Mouse (Mus musculus) midbrain, embryonic 13.5 days (tissue): ENCODE results near the gene Ttc39b. TPM values are rescaled to one million over a fixed set of nuclear protein-coding genes. Genes with fewer than 3 reads are reported as not detected.

Experiments
- ATAC-seq: fragments of 200-750 bp; cut with Nextera tagmentation; 2 replicates; pipeline ENCODE4 v1.8.0; 2017; ENCODE audit warnings: mild to moderate bottlenecking, moderate TSS enrichment, moderate library complexity
- H3K27ac ChIP-seq: fragments of 300-500 bp; sonication (generic); 2 replicates; pipeline ENCODE4 v1.5.1; 2015; ENCODE audit warnings: inconsistent platforms, mild to moderate bottlenecking, moderate library complexity
- H3K27me3 ChIP-seq: fragments of 300-500 bp; sonication (generic); 2 replicates; pipeline ENCODE4 v1.6.1; 2015; ENCODE audit warnings: mild to moderate bottlenecking, inconsistent platforms
- H3K36me3 ChIP-seq: fragments of 300-500 bp; sonication (generic); 2 replicates; pipeline ENCODE4 v1.6.1; 2015; ENCODE audit warnings: mild to moderate bottlenecking, inconsistent platforms
- H3K4me1 ChIP-seq: fragments of 300-500 bp; sonication (generic); replicated peaks from 2 replicates; pipeline ENCODE4 v1.6.1; 2015; ENCODE audit warnings: inconsistent platforms
- H3K4me2 ChIP-seq: fragments of 300-500 bp; sonication (generic); replicated peaks from 2 replicates; pipeline ENCODE4 v1.6.1; 2015; ENCODE audit warnings: moderate library complexity, mild to moderate bottlenecking, inconsistent platforms
- H3K4me3 ChIP-seq: fragments of 300-500 bp; sonication (generic); replicated peaks from 2 replicates; pipeline ENCODE4 v1.5.1; 2015; ENCODE audit warnings: mild to moderate bottlenecking, inconsistent platforms
- H3K9ac ChIP-seq: fragments of 300-500 bp; sonication (generic); replicated peaks from 2 replicates; pipeline ENCODE4 v1.6.1; 2015; ENCODE audit warnings: mild to moderate bottlenecking, inconsistent platforms
- H3K9me3 ChIP-seq: fragments of 300-500 bp; sonication (generic); 2 replicates; pipeline ENCODE4 v1.6.1; 2016; ENCODE audit warnings: mild to moderate bottlenecking, inconsistent platforms
- WGBS: fragments of 180-500 bp; shearing (Covaris S2); methylation state at CpG from one replicate; pipeline ENCODE4 v1.1.7; 2015; 5-methylcytosine and 5-hydroxymethylcytosine counted together
- polyA plus RNA-seq: library from polyadenylated mRNA; unstranded; fragments of >200 nt; fragmentation: Nextera tagmentation; extraction: Ambion mirVana; gene quantifications from 2 replicates; pipeline ENCODE4 v1.2.1, GENCODE M21; 2015

Gene Ttc39b
- polyA plus RNA-seq, 1 experiment from 2014 or later = 3.7 TPM

GRCm38 (mm10) chr4:83314922-83315881 lies 8.9 kb downstream of the Ttc39b start:
- no peak overlapping the region; the same call in 1 of the 2 replicates for H3K27ac ChIP-seq
- ATAC-seq = no peak
- no peak overlapping the region for H3K4me3 ChIP-seq
- no peak overlapping the region for H3K4me2 ChIP-seq
- WGBS = 64% methylated on average over 13 of the region's 13 CpGs
- no peaks in the 10 kb centered on the region for H3K9me3 ChIP-seq
- H3K27me3 ChIP-seq = no peaks in the 10 kb centered on the region
- no peak overlapping the region for H3K9ac ChIP-seq
- H3K4me1 ChIP-seq = no peaks in the 10 kb centered on the region
- H3K36me3 ChIP-seq = no peaks in the 10 kb centered on the region

- Histone ChIP-seq H3K4me2 (no peak overlapping the region), H3K4me1 (no peaks in the 10 kb centered on the region), H3K27ac (no peak overlapping the region), H3K9me3 (no peaks in the 10 kb centered on the region), H3K36me3 (no peaks in the 10 kb centered on the region), H3K27me3 (no peaks in the 10 kb centered on the region), H3K4me3 (no peak overlapping the region), H3K9ac (no peak overlapping the region)
- 76% methylated on average over 7 of the region's 7 CpGs for WGBS
- ATAC-seq = no peak
Measured at GRCm38 (mm10) chr4:83314261-83314793, 9.7 kb downstream of the Ttc39b start.

- H3K27me3 ChIP-seq = no peaks in the 10 kb centered on the region
- H3K4me2 ChIP-seq = no peak overlapping the region
- H3K9me3 ChIP-seq = no peaks in the 10 kb centered on the region
- no peak overlapping the region for H3K9ac ChIP-seq
- no peaks in the 10 kb centered on the region for H3K4me1 ChIP-seq
- WGBS = 76% methylated on average over 4 of the region's 4 CpGs
- ATAC-seq = no peak
- no peak overlapping the region for H3K4me3 ChIP-seq
- no peak overlapping the region for H3K27ac ChIP-seq
- H3K36me3 ChIP-seq = no peaks in the 10 kb centered on the region
Measured at GRCm38 (mm10) chr4:83312336-83312735, 11.7 kb downstream of the Ttc39b start.

- no peak overlapping the region for H3K27ac ChIP-seq
- H3K27me3 ChIP-seq = no peaks in the 10 kb centered on the region
- no peak overlapping the region for H3K4me3 ChIP-seq
- no peaks in the 10 kb centered on the region for H3K9me3 ChIP-seq
- H3K4me2 ChIP-seq = no peak overlapping the region
- no peak overlapping the region for H3K9ac ChIP-seq
- ATAC-seq = no peak
- H3K36me3 ChIP-seq = no peaks in the 10 kb centered on the region
- 90% methylated on average over 8 of the region's 8 CpGs for WGBS
- no peaks in the 10 kb centered on the region for H3K4me1 ChIP-seq
Measured at GRCm38 (mm10) chr4:83311481-83311880, 12.6 kb downstream of the Ttc39b start.

GRCm38 (mm10) chr4:83310990-83311389 lies 13.1 kb downstream of the Ttc39b start:
- WGBS = 91% methylated on average over 10 of the region's 10 CpGs
- Histone ChIP-seq H3K9ac (no peak overlapping the region), H3K4me1 (peaks cover 5% of the 10 kb centered on the region; the same call in 1 of the 2 replicates), H3K4me2 (no peak overlapping the region), H3K9me3 (no peaks in the 10 kb centered on the region), H3K27me3 (no peaks in the 10 kb centered on the region), H3K4me3 (no peak overlapping the region), H3K27ac (no peak overlapping the region), H3K36me3 (no peaks in the 10 kb centered on the region)
- no peak for ATAC-seq

GRCm38 (mm10) chr4:83308914-83309313 lies 15.1 kb downstream of the Ttc39b start:
- ATAC-seq = no peak
- Histone ChIP-seq H3K4me1 (peaks cover 7% of the 10 kb centered on the region; the same call in 1 of the 2 replicates), H3K4me3 (no peak overlapping the region), H3K27ac (no peak overlapping the region), H3K36me3 (no peaks in the 10 kb centered on the region), H3K4me2 (no peak overlapping the region), H3K9me3 (no peaks in the 10 kb centered on the region), H3K27me3 (no peaks in the 10 kb centered on the region), H3K9ac (no peak overlapping the region)
- WGBS = 89% methylated on average over 3 of the region's 3 CpGs

GRCm38 (mm10) chr4:83307686-83308469 lies 16.2 kb downstream of the Ttc39b start:
- H3K4me1 ChIP-seq = peaks cover 7% of the 10 kb centered on the region; the same call in 1 of the 2 replicates
- H3K4me2 ChIP-seq = no peak overlapping the region
- 83% methylated on average over 12 of the region's 12 CpGs for WGBS
- no peak overlapping the region for H3K4me3 ChIP-seq
- no peak for ATAC-seq
- H3K27ac ChIP-seq = no peak overlapping the region
- H3K36me3 ChIP-seq = no peaks in the 10 kb centered on the region
- no peaks in the 10 kb centered on the region for H3K9me3 ChIP-seq
- H3K27me3 ChIP-seq = no peaks in the 10 kb centered on the region
- no peak overlapping the region for H3K9ac ChIP-seq

GRCm38 (mm10) chr4:83306879-83307278 lies 17.2 kb downstream of the Ttc39b start:
- WGBS = 89% methylated on average over 7 of the region's 7 CpGs
- no peak overlapping the region for H3K4me3 ChIP-seq
- H3K9me3 ChIP-seq = no peaks in the 10 kb centered on the region

GRCm38 (mm10) chr4:83305099-83305498 lies 19.0 kb downstream of the Ttc39b start:
- no peak; the same call in 1 of the 2 replicates for ATAC-seq
- Histone ChIP-seq H3K27ac (no peak overlapping the region), H3K4me1 (peaks cover 7% of the 10 kb centered on the region; the same call in 1 of the 2 replicates), H3K27me3 (no peaks in the 10 kb centered on the region), H3K4me2 (no peak overlapping the region), H3K9me3 (no peaks in the 10 kb centered on the region), H3K36me3 (no peaks in the 10 kb centered on the region), H3K9ac (no peak overlapping the region), H3K4me3 (no peak overlapping the region)
- 82% methylated on average over 2 of the region's 2 CpGs for WGBS

More at GRCm38 (mm10) chr4:83306879-83307278, 17.2 kb downstream of the Ttc39b start:
- Histone ChIP-seq H3K4me1 (peaks cover 7% of the 10 kb centered on the region; the same call in 1 of the 2 replicates), H3K27ac (no peak overlapping the region), H3K27me3 (no peaks in the 10 kb centered on the region), H3K9ac (no peak overlapping the region), H3K36me3 (no peaks in the 10 kb centered on the region), H3K4me2 (no peak overlapping the region)
- no peak for ATAC-seq

GRCm38 (mm10) chr4:83302887-83303827 lies 20.9 kb downstream of the Ttc39b start:
- H3K4me1 ChIP-seq = peaks cover 7% of the 10 kb centered on the region; the same call in 1 of the 2 replicates
- WGBS = 43% methylated on average over 13 of the region's 13 CpGs
- H3K36me3 ChIP-seq = no peaks in the 10 kb centered on the region
- peak; percentile 48; the same call in 1 of the 2 replicates for ATAC-seq
- no peak overlapping the region for H3K27ac ChIP-seq
- H3K27me3 ChIP-seq = no peaks in the 10 kb centered on the region
- no peak overlapping the region for H3K4me3 ChIP-seq
- H3K4me2 ChIP-seq = no peak overlapping the region
- no peaks in the 10 kb centered on the region for H3K9me3 ChIP-seq
- no peak overlapping the region for H3K9ac ChIP-seq

GRCm38 (mm10) chr4:83302123-83302737 lies 21.8 kb downstream of the Ttc39b start:
- Histone ChIP-seq H3K27ac (no peak overlapping the region), H3K9ac (no peak overlapping the region), H3K27me3 (no peaks in the 10 kb centered on the region), H3K9me3 (no peaks in the 10 kb centered on the region), H3K36me3 (no peaks in the 10 kb centered on the region), H3K4me2 (no peak overlapping the region), H3K4me1 (peaks cover 7% of the 10 kb centered on the region; the same call in 1 of the 2 replicates), H3K4me3 (no peak overlapping the region)
- ATAC-seq = no peak
- 91% methylated on average over 16 of the region's 16 CpGs for WGBS
